Mouse (Mus musculus) spleen, postnatal 4 days (tissue): Measurements from ENCODE around the gene Dab2ip.

Experiments
- DNase-seq, 2 experiments: peaks; one replicate each; pipeline ENCODE4 v3.0.0; 2022; ENCODE audit warnings: low spot score in 2 of 2

Dab2ip gene

GRCm38 (mm10) chr2:35595102-35595501 is 37.0 kb downstream of the Dab2ip start:
- DNase-seq = no peak

- DNase-seq = no peak
Observed at GRCm38 (mm10) chr2:35595718-35596117, 37.7 kb downstream of the Dab2ip start.

GRCm38 (mm10) chr2:35596796-35597195 is 38.7 kb downstream of the Dab2ip start:
- DNase-seq = no peak

- DNase-seq = no peak
Observed at GRCm38 (mm10) chr2:35598819-35599218, 40.8 kb downstream of the Dab2ip start.

- no peak for DNase-seq
Observed at GRCm38 (mm10) chr2:35601665-35602064, 43.6 kb downstream of the Dab2ip start.

GRCm38 (mm10) chr2:35607476-35607875 is 49.4 kb downstream of the Dab2ip start:
- DNase-seq = no peak

- DNase-seq = no peak
Observed at GRCm38 (mm10) chr2:35608856-35609255, 50.8 kb downstream of the Dab2ip start.

GRCm38 (mm10) chr2:35609317-35609716 is 51.3 kb downstream of the Dab2ip start:
- DNase-seq = no peak

- no peak for DNase-seq
Observed at GRCm38 (mm10) chr2:35610168-35610951, 52.3 kb downstream of the Dab2ip start.

GRCm38 (mm10) chr2:35610976-35611375 is 52.9 kb downstream of the Dab2ip start:
- DNase-seq = no peak

GRCm38 (mm10) chr2:35611645-35612044 is 53.6 kb downstream of the Dab2ip start:
- no peak for DNase-seq

GRCm38 (mm10) chr2:35612297-35612696 is 54.2 kb downstream of the Dab2ip start:
- no peak for DNase-seq

GRCm38 (mm10) chr2:35613946-35614353 is 55.9 kb downstream of the Dab2ip start:
- peak in 1 of 2 experiments; percentile 22 for DNase-seq

- DNase-seq = no peak
Observed at GRCm38 (mm10) chr2:35614411-35614810, 56.3 kb downstream of the Dab2ip start.

GRCm38 (mm10) chr2:35615366-35615765 is 57.3 kb downstream of the Dab2ip start:
- DNase-seq = no peak

- DNase-seq = no peak
Observed at GRCm38 (mm10) chr2:35615977-35616376, 57.9 kb downstream of the Dab2ip start.

- DNase-seq = no peak
Observed at GRCm38 (mm10) chr2:35616891-35617658, 59.0 kb downstream of the Dab2ip start.

GRCm38 (mm10) chr2:35618981-35619380 is 60.9 kb downstream of the Dab2ip start:
- no peak for DNase-seq

GRCm38 (mm10) chr2:35619532-35619931 is 61.5 kb downstream of the Dab2ip start:
- no peak for DNase-seq

- DNase-seq = no peak
Observed at GRCm38 (mm10) chr2:35620364-35621224, 62.5 kb downstream of the Dab2ip start.

- DNase-seq = no peak
Observed at GRCm38 (mm10) chr2:35621225-35621519, 63.1 kb downstream of the Dab2ip start.

GRCm38 (mm10) chr2:35621796-35622195 is 63.7 kb downstream of the Dab2ip start:
- DNase-seq = peak in 1 of 2 experiments; percentile 25
